Mouse (Mus musculus) forebrain, embryonic 11.5 days (tissue): ENCODE data around the gene Asphd2. TPM values are rescaled to one million over a fixed set of nuclear protein-coding genes. Genes with fewer than 3 reads are reported as not detected.

Experiments
- ATAC-seq: fragments of 200-750 bp; cut with Nextera tagmentation; replicated peaks from 2 replicates; pipeline ENCODE4 v1.8.0; 2017; ENCODE audit warnings: moderate TSS enrichment; ENCODE audit not compliant: low FRiP score
- DNase-seq: peaks from one replicate; pipeline ENCODE4 v3.0.0-alpha.2; 2017; ENCODE audit warnings: low spot score
- H3K27ac ChIP-seq: fragments of 300-500 bp; sonication (generic); 2 replicates; pipeline ENCODE4 v1.5.1; 2014; ENCODE audit warnings: low read depth, low read length
- H3K27me3 ChIP-seq: fragments of 300-500 bp; sonication (generic); 2 replicates; pipeline ENCODE4 v1.6.1; 2014; ENCODE audit warnings: mild to moderate bottlenecking, low read length, mixed read lengths; ENCODE audit not compliant: control insufficient read depth, insufficient read depth
- H3K36me3 ChIP-seq: fragments of 300-500 bp; sonication (generic); 2 replicates; pipeline ENCODE4 v1.6.1; 2014; ENCODE audit warnings: mild to moderate bottlenecking, low read length, moderate library complexity, mixed read lengths; ENCODE audit not compliant: control insufficient read depth, insufficient read depth
- H3K4me1 ChIP-seq: fragments of 300-500 bp; sonication (generic); replicated peaks from 2 replicates; pipeline ENCODE4 v1.6.1; 2014; ENCODE audit warnings: low read length, mixed read lengths; ENCODE audit not compliant: control insufficient read depth, insufficient read depth
- H3K4me2 ChIP-seq: fragments of 300-500 bp; sonication (generic); 2 replicates; pipeline ENCODE4 v1.6.1; 2014; ENCODE audit warnings: low read depth, mild to moderate bottlenecking, low read length, moderate library complexity, mixed read lengths; ENCODE audit not compliant: severe bottlenecking
- H3K4me3 ChIP-seq: fragments of 300-500 bp; sonication (generic); 2 replicates; pipeline ENCODE4 v1.5.1; 2014; ENCODE audit warnings: low read depth, low read length
- H3K9ac ChIP-seq: fragments of 300-500 bp; sonication (generic); 2 replicates; pipeline ENCODE4 v1.6.1; 2014; ENCODE audit warnings: low read length
- H3K9me3 ChIP-seq: fragments of 300-500 bp; sonication (generic); 2 replicates; pipeline ENCODE4 v1.6.1; 2016; ENCODE audit warnings: low read length, mixed read lengths; ENCODE audit not compliant: control insufficient read depth
- WGBS: fragments of 180-500 bp; shearing (Covaris S2); extraction: QIAGEN DNeasy Blood & Tissue Kit; methylation state at CpG from one replicate; pipeline ENCODE4 v1.1.7; 2014; 5-methylcytosine and 5-hydroxymethylcytosine counted together
- polyA plus RNA-seq: library from polyadenylated mRNA; unstranded; fragments of >200 nt; fragmentation: Nextera tagmentation; extraction: Ambion mirVana; gene quantifications from 2 replicates; pipeline ENCODE4 v1.2.1, GENCODE M21; 2014

Asphd2 gene
- polyA plus RNA-seq, 1 experiment from 2014 or later: 50.7 TPM

GRCm38 (mm10) chr5:112382641-112383330, 11.9 kb downstream of the Asphd2 start:
- 83% methylated on average over 17 of the region's 17 CpGs for WGBS
- Histone ChIP-seq H3K4me1 (no peaks in the 10 kb centered on the region), H3K4me2 (no peak overlapping the region), H3K36me3 (no peaks in the 10 kb centered on the region), H3K4me3 (no peak overlapping the region), H3K9ac (no peak overlapping the region), H3K27me3 (no peaks in the 10 kb centered on the region), H3K9me3 (no peaks in the 10 kb centered on the region), H3K27ac (no peak overlapping the region)
- no peak for DNase-seq
- ATAC-seq: no peak

GRCm38 (mm10) chr5:112382042-112382441, 12.6 kb downstream of the Asphd2 start:
- Histone ChIP-seq H3K9me3 (no peaks in the 10 kb centered on the region), H3K9ac (no peak overlapping the region), H3K4me3 (no peak overlapping the region), H3K4me2 (no peak overlapping the region), H3K4me1 (no peaks in the 10 kb centered on the region), H3K36me3 (no peaks in the 10 kb centered on the region), H3K27me3 (no peaks in the 10 kb centered on the region), H3K27ac (no peak overlapping the region)
- no peak for ATAC-seq
- no peak for DNase-seq
- 67% methylated on average over 9 of the region's 9 CpGs for WGBS

DNA sequence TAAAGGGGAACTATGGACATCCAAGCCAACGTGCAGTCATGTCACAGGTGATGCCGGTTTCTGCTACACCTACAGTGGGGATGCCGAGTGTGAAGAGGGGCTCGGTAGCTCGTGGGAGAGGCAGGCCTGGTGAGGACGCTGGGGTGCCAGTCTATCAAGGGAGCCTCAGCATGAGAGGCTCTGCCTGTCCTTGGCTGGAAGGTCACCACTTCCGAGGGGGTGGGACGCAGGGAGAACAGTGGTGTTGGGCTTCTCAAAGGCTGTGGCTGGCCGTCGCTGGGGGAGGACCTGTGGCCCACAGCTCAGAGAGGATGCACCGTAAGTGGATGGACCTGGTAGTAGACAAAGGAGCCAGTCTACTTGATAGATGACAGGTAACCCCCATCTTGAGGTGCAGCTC, 13.5 kb downstream of the Asphd2 start:
- Histone ChIP-seq H3K9ac (no peak overlapping the region), H3K36me3 (no peaks in the 10 kb centered on the region; the same call in 1 of the 2 replicates), H3K27me3 (no peaks in the 10 kb centered on the region), H3K9me3 (no peaks in the 10 kb centered on the region), H3K4me2 (no peak overlapping the region), H3K4me3 (no peak overlapping the region), H3K4me1 (no peaks in the 10 kb centered on the region), H3K27ac (no peak overlapping the region)
- WGBS: 84% methylated on average over 11 of the region's 11 CpGs
- ATAC-seq (no peak), DNase-seq (no peak)

DNA sequence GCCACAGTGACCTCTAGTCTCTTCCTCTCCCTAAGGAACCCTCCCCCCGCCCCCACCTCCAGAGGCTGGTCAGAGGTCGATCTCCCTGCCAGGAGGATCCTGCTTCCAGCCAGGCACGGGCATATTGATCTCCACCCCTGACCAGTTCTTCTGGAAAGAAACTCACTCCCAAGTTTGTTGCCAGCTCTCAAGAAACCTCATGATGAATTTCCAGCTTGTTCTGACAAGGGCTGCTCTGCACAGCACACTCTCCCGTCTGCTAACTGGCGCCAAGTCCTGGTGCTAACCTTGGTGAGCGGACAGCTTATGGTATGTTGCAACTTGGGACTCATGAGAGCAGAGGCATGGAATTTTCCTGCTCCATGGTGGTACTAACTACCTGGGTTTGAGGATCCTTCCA, 15.9 kb downstream of the Asphd2 start:
- no peak overlapping the region for H3K9ac ChIP-seq
- no peak overlapping the region for H3K27ac ChIP-seq
- DNase-seq: no peak
- H3K36me3 ChIP-seq: peaks cover 4% of the 10 kb centered on the region; the same call in 1 of the 2 replicates
- WGBS: 87% methylated on average over 6 of the region's 6 CpGs
- no peak overlapping the region for H3K4me3 ChIP-seq
- no peaks in the 10 kb centered on the region for H3K27me3 ChIP-seq
- H3K9me3 ChIP-seq: no peaks in the 10 kb centered on the region
- H3K4me2 ChIP-seq: no peak overlapping the region
- ATAC-seq: no peak
- no peaks in the 10 kb centered on the region for H3K4me1 ChIP-seq

- H3K27ac ChIP-seq: no peak overlapping the region
- no peak overlapping the region for H3K4me2 ChIP-seq
- H3K4me1 ChIP-seq: peaks cover 4% of the 10 kb centered on the region
- H3K9ac ChIP-seq: no peak overlapping the region
- H3K27me3 ChIP-seq: no peaks in the 10 kb centered on the region
- H3K36me3 ChIP-seq: peaks cover 4% of the 10 kb centered on the region; the same call in 1 of the 2 replicates
- no peaks in the 10 kb centered on the region for H3K9me3 ChIP-seq
- no peak for DNase-seq
- 91% methylated on average over 1 of the region's 1 CpGs for WGBS
- no peak overlapping the region for H3K4me3 ChIP-seq
- no peak for ATAC-seq
Measured at GRCm38 (mm10) chr5:112377380-112377779, 17.3 kb downstream of the Asphd2 start.

DNA sequence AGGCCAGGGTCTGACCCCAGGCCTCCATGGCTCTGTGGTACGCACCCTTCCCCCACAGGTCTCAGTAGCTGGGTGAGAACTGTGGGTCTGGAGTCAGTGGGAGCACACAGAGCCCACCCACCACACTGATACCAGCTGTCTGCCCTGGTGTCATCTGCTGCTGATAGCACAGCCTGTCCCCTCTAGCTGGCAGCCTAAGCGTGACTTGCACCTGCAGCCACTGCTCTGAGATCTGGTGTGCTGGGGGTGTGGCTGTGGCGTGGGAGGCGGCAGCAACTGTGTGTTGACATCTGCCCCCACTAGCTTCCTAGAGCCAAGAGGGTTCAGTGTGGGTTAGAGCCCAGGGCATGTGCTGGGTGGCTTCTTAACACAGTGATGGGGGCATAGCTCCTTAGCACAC, 18.6 kb downstream of the Asphd2 start:
- Histone ChIP-seq H3K27me3 (no peaks in the 10 kb centered on the region), H3K4me1 (peaks cover 14% of the 10 kb centered on the region), H3K4me3 (no peak overlapping the region), H3K9ac (no peak overlapping the region), H3K9me3 (no peaks in the 10 kb centered on the region), H3K27ac (no peak overlapping the region), H3K36me3 (peaks cover 4% of the 10 kb centered on the region; the same call in 1 of the 2 replicates), H3K4me2 (no peak overlapping the region)
- DNase-seq: no peak
- ATAC-seq: no peak
- 93% methylated on average over 4 of the region's 4 CpGs for WGBS

GRCm38 (mm10) chr5:112371933-112372332, 22.7 kb downstream of the Asphd2 start:
- Histone ChIP-seq H3K27ac (peak overlapping the region; percentile 80), H3K4me3 (no peak overlapping the region), H3K4me1 (peaks cover 16% of the 10 kb centered on the region), H3K4me2 (peak overlapping the region; percentile 32), H3K27me3 (no peaks in the 10 kb centered on the region), H3K9me3 (no peaks in the 10 kb centered on the region), H3K9ac (peak overlapping the region; percentile 47), H3K36me3 (peaks cover 7% of the 10 kb centered on the region; the same call in 1 of the 2 replicates)
- WGBS: 23% methylated on average over 7 of the region's 7 CpGs
- peak; percentile 82 for DNase-seq
- peak; percentile 88 for ATAC-seq

DNA sequence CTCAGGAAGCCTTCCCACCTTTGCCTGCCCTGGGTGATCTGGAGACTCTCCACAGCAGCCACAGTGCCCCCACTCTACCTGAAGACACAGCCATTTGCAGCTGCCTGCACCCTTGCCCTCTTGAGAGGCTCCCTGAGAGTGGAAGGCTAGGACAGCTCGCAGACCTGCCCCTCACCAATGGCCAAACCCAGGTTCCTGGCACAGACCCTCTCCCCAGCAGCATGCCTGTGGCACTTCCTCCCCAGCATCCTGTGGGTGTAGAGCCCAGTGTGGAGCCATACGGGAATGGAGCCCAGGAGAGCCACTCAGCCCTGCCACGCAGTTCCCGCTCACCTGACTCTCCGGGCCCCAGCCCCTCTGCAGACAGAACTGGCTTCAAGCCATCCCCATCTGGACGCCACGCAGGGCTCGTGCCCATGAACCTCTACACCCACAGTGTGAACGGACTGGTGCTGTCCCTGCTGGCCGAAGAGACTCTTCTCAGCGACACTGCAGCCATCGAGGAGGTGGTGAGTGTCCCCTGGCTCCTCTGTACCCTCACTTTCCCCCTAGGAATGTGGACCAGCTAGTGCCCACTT, 24.3 kb downstream of the Asphd2 start:
- no peak overlapping the region for H3K9ac ChIP-seq
- no peak for DNase-seq
- 96% methylated on average over 12 of the region's 12 CpGs for WGBS

DNA sequence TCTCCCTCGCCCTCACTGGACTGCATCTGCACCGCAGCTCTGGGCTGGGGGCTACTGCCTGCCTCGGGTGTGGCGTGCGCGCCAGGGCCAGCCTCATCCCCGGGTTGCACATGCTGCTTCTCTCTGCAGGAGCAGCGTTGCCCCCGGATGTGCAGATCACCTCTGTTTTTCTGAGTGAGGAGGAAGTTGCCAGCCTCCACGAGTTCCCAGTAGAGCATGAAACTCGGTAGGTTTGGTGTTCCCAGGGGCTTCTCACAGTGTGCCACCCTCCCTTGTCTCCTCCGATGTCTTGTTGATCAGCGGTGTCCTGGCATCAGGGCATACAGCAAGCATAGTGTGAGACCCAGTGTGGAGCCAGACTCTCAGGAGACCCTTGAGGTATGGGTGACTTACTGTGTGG, 25.3 kb downstream of the Asphd2 start:
- Histone ChIP-seq H3K9me3 (no peaks in the 10 kb centered on the region), H3K27ac (no peak overlapping the region), H3K4me1 (peaks cover 16% of the 10 kb centered on the region), H3K4me3 (no peak overlapping the region), H3K36me3 (peaks cover 3% of the 10 kb centered on the region; the same call in 1 of the 2 replicates), H3K27me3 (no peaks in the 10 kb centered on the region), H3K4me2 (no peak overlapping the region), H3K9ac (no peak overlapping the region)
- ATAC-seq: no peak
- DNase-seq: no peak
- WGBS: 92% methylated on average over 13 of the region's 13 CpGs

More for the DNA sequence above, 24.3 kb downstream of the Asphd2 start:
- peaks cover 16% of the 10 kb centered on the region for H3K4me1 ChIP-seq
- no peak overlapping the region for H3K4me2 ChIP-seq
- no peaks in the 10 kb centered on the region for H3K27me3 ChIP-seq
- no peak for ATAC-seq
- no peaks in the 10 kb centered on the region for H3K9me3 ChIP-seq
- peaks cover 4% of the 10 kb centered on the region; the same call in 1 of the 2 replicates for H3K36me3 ChIP-seq
- no peak overlapping the region for H3K4me3 ChIP-seq
- no peak overlapping the region for H3K27ac ChIP-seq
